Mouse (Mus musculus): ENCODE results near the gene Uts2r. TPM values are rescaled to one million over a fixed set of nuclear protein-coding genes. Genes with fewer than 3 reads are reported as not detected.

The Uts2r gene
- 0.76 and 1.0 TPM in 2 replicates for polyA plus RNA-seq (2015; fragmentation: Nextera tagmentation; extraction: Ambion mirVana)

GRCm38 (mm10) chr11:121159971-121160370 lies at the start of gene Uts2r:
Gene Uts2r (plus strand): TSS chr11:121160271.
- Histone ChIP-seq H3K9me3 (no peaks in the 10 kb centered on the region), H3K36me3 (replicated peaks) (no peaks in the 10 kb centered on the region), H3K27me3 (replicated peaks) (peaks cover 27% of the 10 kb centered on the region), H3K4me3 (no peak within 1 kb of the TSS), H3K9ac (no peak within 1 kb of the TSS), H3K4me1 (peaks cover 9% of the 10 kb centered on the region), H3K4me2 (no peak within 1 kb of the TSS), H3K27ac (no peak within 1 kb of the TSS)
- 89% methylated on average over 5 of the region's 5 CpGs for WGBS
- no peak for ATAC-seq (replicated peaks)

DNA sequence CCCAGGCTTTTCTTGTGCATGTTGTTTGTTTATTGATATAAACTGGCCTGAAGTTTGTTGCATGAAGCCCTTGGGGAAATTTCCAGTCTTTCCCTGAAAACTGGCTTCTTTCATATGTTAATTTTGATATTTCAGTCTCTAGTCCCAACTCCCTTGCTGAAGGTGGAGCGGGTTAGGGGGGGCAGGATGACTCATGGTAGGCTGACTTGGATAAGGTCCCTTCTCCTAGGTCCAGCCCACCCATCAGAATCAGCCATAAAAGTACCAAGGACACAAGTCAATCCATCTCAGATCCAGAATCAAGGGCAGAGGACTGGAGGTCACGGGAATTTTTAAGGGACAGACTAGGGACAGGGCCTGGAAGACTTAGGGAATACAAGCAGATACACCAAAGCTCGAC lies 49.0 kb upstream of the Uts2r start:
- no peak overlapping the region for H3K9ac ChIP-seq
- peaks cover 2% of the 10 kb centered on the region; the same call in 1 of the 2 replicates for H3K4me1 ChIP-seq
- H3K27ac ChIP-seq: no peak overlapping the region
- H3K4me2 ChIP-seq: no peak overlapping the region
- no peaks in the 10 kb centered on the region for H3K27me3 ChIP-seq (replicated peaks)
- 84% methylated on average over 3 of the region's 3 CpGs for WGBS
- no peak for ATAC-seq (replicated peaks)
- H3K9me3 ChIP-seq: no peaks in the 10 kb centered on the region
- H3K4me3 ChIP-seq: no peak overlapping the region
- H3K36me3 ChIP-seq (replicated peaks): no peaks in the 10 kb centered on the region

- ATAC-seq (replicated peaks): no peak
- no peak overlapping the region for H3K9ac ChIP-seq
Observed at GRCm38 (mm10) chr11:121111601-121112000, 48.5 kb upstream of the Uts2r start.

DNA sequence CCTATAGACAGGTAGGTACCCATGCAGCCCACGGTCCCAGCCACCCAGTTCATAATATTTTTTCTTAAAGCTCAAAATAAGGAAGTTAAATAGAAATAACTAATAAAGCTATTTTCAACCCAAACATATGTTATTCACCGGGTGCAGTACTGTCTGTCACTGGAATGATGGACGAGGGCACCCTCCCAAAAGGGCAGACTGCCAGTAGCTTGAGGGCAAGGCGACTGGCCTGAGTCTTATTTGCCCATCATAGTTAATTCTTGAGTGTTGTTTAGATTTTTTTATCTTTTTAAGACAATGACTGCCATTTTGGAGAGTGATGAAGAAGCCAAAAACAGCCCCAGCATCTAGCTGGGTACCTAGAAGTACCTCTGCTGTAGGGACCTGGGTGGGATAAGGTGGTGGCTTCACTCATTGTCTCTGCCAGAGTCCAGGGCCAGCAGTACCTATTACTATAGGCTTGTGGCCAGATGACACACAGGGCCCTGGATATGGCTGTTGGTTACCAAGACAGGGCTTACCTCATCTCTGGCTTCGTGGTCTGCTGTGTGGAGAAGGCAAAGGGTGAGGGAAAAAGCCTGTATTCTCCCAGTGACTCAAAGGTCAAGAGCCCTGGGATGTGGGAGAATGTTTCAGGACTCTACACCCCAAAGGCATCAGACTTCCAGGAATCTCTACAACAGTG lies 47.8 kb upstream of the Uts2r start:
- ATAC-seq (replicated peaks): no peak
- H3K27me3 ChIP-seq (replicated peaks): no peaks in the 10 kb centered on the region
- 84% methylated on average over 5 of the region's 5 CpGs for WGBS

More at GRCm38 (mm10) chr11:121111601-121112000, 48.5 kb upstream of the Uts2r start:
- no peaks in the 10 kb centered on the region for H3K36me3 ChIP-seq (replicated peaks)
- H3K4me3 ChIP-seq: no peak overlapping the region
- H3K4me2 ChIP-seq: no peak overlapping the region
- H3K27ac ChIP-seq: no peak overlapping the region
- H3K27me3 ChIP-seq (replicated peaks): no peaks in the 10 kb centered on the region
- 90% methylated on average over 1 of the region's 1 CpGs for WGBS
- H3K9me3 ChIP-seq: no peaks in the 10 kb centered on the region
- H3K4me1 ChIP-seq: peaks cover 2% of the 10 kb centered on the region; the same call in 1 of the 2 replicates

GRCm38 (mm10) chr11:121118106-121118505 lies 42.0 kb upstream of the Uts2r start:
- Histone ChIP-seq H3K9me3 (no peaks in the 10 kb centered on the region), H3K4me1 (no peaks in the 10 kb centered on the region), H3K4me3 (no peak overlapping the region), H3K27ac (no peak overlapping the region), H3K9ac (no peak overlapping the region), H3K36me3 (replicated peaks) (no peaks in the 10 kb centered on the region), H3K4me2 (no peak overlapping the region), H3K27me3 (replicated peaks) (no peaks in the 10 kb centered on the region)
- WGBS: 94% methylated on average over 18 of the region's 18 CpGs
- ATAC-seq (replicated peaks): no peak

More for the DNA sequence above, 47.8 kb upstream of the Uts2r start:
- H3K27ac ChIP-seq: no peak overlapping the region
- H3K4me2 ChIP-seq: no peak overlapping the region
- H3K9ac ChIP-seq: no peak overlapping the region
- H3K4me1 ChIP-seq: peaks cover 2% of the 10 kb centered on the region; the same call in 1 of the 2 replicates
- H3K4me3 ChIP-seq: no peak overlapping the region
- H3K9me3 ChIP-seq: no peaks in the 10 kb centered on the region
- no peaks in the 10 kb centered on the region for H3K36me3 ChIP-seq (replicated peaks)

DNA sequence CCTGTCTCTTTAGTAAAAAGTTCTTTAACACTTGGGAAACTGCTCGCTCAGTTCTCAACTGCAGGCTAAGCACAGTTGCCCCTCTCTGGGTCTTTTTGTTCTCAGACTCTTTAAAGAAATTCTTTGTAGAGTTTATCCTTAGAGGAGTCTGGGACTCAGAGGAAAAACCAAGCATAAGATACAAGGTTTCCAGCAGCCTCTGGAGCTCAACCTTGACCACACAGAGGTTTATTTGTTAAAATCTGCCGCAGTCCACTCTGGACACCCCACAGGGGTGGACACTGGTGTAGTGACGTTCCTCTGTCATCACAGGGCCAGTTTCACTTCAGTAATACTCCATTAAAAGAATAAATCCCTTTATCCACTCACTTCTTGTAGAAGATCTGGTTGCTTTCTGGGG lies 41.5 kb upstream of the Uts2r start, which contains the start of gene Tex19.2:
Tex19.2 (minus strand) TSS at position 101 of the 400 bp plus-strand sequence.
- H3K4me3 ChIP-seq: no peak within 1 kb of the TSS
- H3K27ac ChIP-seq: no peak within 1 kb of the TSS
- no peak within 1 kb of the TSS for H3K9ac ChIP-seq
- whole genome bisulfite sequencing: 59% methylated on average over 3 of the region's 3 CpGs
- no peaks in the 10 kb centered on the region for H3K4me1 ChIP-seq
- no peak within 1 kb of the TSS for H3K4me2 ChIP-seq
- no peaks in the 10 kb centered on the region for H3K27me3 ChIP-seq (replicated peaks)
- no peak for ATAC-seq (replicated peaks)
- no peaks in the 10 kb centered on the region for H3K9me3 ChIP-seq
- no peaks in the 10 kb centered on the region for H3K36me3 ChIP-seq (replicated peaks)

DNA sequence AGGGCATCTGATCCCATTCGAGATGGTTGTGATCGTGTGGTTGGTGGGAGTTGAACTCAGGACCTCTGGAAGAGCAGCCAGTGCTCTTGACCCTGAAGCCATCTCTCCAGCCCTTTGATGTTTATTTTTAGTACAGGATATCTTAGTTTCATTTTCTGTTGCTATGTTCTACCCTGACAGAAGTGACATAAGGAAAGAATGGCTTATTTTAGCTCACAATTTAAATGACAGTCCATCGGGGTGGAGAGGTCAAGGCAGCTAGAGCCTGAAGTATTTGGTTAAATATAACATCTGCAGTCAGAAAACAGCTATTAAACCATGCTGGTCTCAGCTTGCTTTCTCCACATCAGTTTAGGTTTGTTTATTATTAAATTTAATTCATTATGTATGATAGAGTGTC lies 38.9 kb upstream of the Uts2r start:
- H3K36me3 ChIP-seq (replicated peaks): no peaks in the 10 kb centered on the region
- no peak overlapping the region for H3K4me3 ChIP-seq
- ATAC-seq (replicated peaks): no peak
- H3K4me1 ChIP-seq: no peaks in the 10 kb centered on the region
- no peak overlapping the region for H3K9ac ChIP-seq
- H3K27ac ChIP-seq: no peak overlapping the region
- H3K4me2 ChIP-seq: no peak overlapping the region
- WGBS: 82% methylated on average over 3 of the region's 3 CpGs
- no peaks in the 10 kb centered on the region for H3K27me3 ChIP-seq (replicated peaks)
- no peaks in the 10 kb centered on the region for H3K9me3 ChIP-seq

GRCm38 (mm10) chr11:121122024-121122670 lies 37.9 kb upstream of the Uts2r start:
- no peak for ATAC-seq (replicated peaks)
- Histone ChIP-seq H3K27ac (no peak overlapping the region), H3K27me3 (replicated peaks) (no peaks in the 10 kb centered on the region), H3K36me3 (replicated peaks) (no peaks in the 10 kb centered on the region), H3K4me1 (no peaks in the 10 kb centered on the region), H3K9ac (no peak overlapping the region), H3K9me3 (no peaks in the 10 kb centered on the region), H3K4me3 (no peak overlapping the region), H3K4me2 (no peak overlapping the region)
- 77% methylated on average over 2 of the region's 2 CpGs for WGBS

GRCm38 (mm10) chr11:121123438-121123837 lies 36.6 kb upstream of the Uts2r start:
- 88% methylated on average over 4 of the region's 4 CpGs for WGBS
- no peaks in the 10 kb centered on the region for H3K9me3 ChIP-seq
- no peak overlapping the region for H3K4me2 ChIP-seq
- H3K27ac ChIP-seq: no peak overlapping the region
- ATAC-seq (replicated peaks): no peak
- no peak overlapping the region for H3K4me3 ChIP-seq
- H3K27me3 ChIP-seq (replicated peaks): no peaks in the 10 kb centered on the region
- H3K9ac ChIP-seq: no peak overlapping the region
- H3K4me1 ChIP-seq: no peaks in the 10 kb centered on the region
- H3K36me3 ChIP-seq (replicated peaks): no peaks in the 10 kb centered on the region

DNA sequence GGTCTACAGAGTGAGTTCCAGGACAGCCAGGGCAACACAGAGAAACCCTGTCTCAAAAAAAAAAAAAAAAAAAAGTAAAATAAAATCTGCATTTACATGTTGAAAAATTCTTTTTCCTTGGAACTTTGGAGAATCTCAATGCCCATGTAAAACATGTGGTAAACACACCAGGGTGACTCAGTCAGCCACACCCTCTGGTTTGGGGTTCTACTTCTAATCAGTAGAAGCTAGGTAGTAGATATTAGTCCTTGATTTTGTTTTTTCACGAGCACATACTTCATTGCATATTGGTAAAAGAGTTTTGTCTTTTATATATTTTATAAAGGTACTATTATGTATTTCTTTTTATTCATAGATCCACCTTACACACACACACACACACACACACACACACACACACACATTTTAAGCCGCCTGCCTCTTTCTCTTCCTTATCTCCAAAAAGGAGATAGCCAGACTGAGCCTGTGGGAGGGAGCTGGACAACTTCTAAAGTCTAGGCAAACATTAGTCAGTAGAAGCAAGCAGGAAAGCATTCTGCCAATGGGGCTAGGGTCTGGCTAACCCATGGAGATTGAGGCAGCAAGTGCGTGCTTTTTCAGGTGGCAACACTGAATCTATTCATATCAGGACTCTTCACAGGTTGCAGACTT lies 34.4 kb upstream of the Uts2r start:
- no peak overlapping the region for H3K27ac ChIP-seq
- no peak overlapping the region for H3K9ac ChIP-seq
- H3K4me1 ChIP-seq: no peaks in the 10 kb centered on the region
- no peaks in the 10 kb centered on the region for H3K27me3 ChIP-seq (replicated peaks)
- WGBS: 88% methylated on average over 3 of the region's 3 CpGs
- no peak for ATAC-seq (replicated peaks)
- no peak overlapping the region for H3K4me3 ChIP-seq
- H3K9me3 ChIP-seq: no peaks in the 10 kb centered on the region
- no peaks in the 10 kb centered on the region for H3K36me3 ChIP-seq (replicated peaks)
- H3K4me2 ChIP-seq: no peak overlapping the region

DNA sequence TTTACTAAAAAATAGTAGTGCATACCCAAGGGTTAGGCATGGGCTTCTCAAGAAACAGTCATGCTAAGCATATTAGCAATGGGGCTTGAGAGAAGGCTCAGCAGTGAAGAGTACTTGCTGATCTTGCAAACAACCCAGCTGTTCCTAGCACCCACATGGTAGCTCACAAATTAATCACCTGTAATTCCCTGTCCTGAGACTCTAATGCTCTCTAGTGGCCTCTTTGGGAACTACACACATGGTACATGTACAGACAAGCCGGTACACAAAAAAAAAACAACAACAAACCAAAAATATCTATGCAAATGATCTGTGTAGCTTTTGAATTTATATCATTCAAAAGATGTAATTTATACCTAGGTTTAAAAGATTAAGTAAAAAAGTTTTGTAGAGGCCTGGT lies 33.7 kb upstream of the Uts2r start:
- Histone ChIP-seq H3K36me3 (replicated peaks) (no peaks in the 10 kb centered on the region), H3K4me2 (no peak overlapping the region), H3K4me3 (no peak overlapping the region), H3K9ac (no peak overlapping the region), H3K27ac (no peak overlapping the region), H3K4me1 (no peaks in the 10 kb centered on the region), H3K9me3 (no peaks in the 10 kb centered on the region), H3K27me3 (replicated peaks) (no peaks in the 10 kb centered on the region)
- 65% methylated on average over 1 of the region's 1 CpGs for WGBS
- ATAC-seq (replicated peaks): no peak

GRCm38 (mm10) chr11:121127441-121127840 lies 32.6 kb upstream of the Uts2r start:
- Histone ChIP-seq H3K4me3 (no peak overlapping the region), H3K27ac (no peak overlapping the region), H3K4me1 (no peaks in the 10 kb centered on the region), H3K9ac (no peak overlapping the region), H3K9me3 (no peaks in the 10 kb centered on the region), H3K36me3 (replicated peaks) (no peaks in the 10 kb centered on the region), H3K4me2 (no peak overlapping the region), H3K27me3 (replicated peaks) (no peaks in the 10 kb centered on the region)
- WGBS: 86% methylated on average over 3 of the region's 3 CpGs
- no peak for ATAC-seq (replicated peaks)
